Mouse (Mus musculus) testis, postnatal 10 days (tissue): ENCODE data around the gene Slfn8.
"Not testable (repeated sequence)": the region's sequence is repeated elsewhere in the genome, so short reads cannot be mapped to it uniquely, and the experiment has no call there.

Experiments used
- DNase-seq: peaks from one replicate; pipeline ENCODE4 v3.0.0; 2021; ENCODE audit warnings: low spot score

Slfn8 gene

DNA sequence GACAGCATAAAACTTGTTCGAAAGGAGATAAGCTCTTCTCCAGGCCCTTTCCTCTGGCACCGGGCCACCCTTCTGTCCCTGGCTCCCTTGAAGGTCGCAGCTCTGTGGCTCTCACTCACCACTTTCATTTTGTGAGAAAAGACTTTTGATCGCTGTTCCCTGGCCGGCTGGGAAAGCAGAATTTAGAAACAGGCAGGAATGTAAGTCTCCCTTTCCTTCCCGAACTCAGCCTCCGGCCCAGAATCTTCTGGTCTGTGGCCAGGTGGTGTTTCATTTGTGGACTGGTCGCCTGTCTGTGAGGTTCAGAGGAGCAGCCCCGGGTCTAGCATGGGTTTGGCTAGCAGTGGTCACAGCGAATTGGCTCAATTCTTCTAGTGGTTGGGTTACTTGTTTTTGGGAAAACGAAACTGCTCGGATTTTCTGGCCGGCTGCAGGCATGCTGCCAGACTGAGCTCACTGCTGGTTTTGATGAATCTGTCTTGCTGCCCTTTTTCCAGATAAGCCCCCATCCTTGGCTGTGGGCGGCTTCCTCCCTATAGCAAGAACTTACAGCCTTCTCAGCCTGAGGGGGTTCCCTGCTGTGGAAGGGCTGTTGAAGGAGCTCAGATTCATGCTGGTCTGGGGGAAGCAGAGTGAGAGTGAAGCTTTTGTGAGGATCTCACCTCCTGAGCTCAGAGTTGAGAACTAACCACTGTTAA is 29.0 kb downstream of the Slfn8 start, which contains the start of gene Slfn9:
Gene Slfn9, minus strand, starts transcription at position 362 of the 698 bp plus-strand sequence.
- DNase-seq: peak; percentile 76

DNA sequence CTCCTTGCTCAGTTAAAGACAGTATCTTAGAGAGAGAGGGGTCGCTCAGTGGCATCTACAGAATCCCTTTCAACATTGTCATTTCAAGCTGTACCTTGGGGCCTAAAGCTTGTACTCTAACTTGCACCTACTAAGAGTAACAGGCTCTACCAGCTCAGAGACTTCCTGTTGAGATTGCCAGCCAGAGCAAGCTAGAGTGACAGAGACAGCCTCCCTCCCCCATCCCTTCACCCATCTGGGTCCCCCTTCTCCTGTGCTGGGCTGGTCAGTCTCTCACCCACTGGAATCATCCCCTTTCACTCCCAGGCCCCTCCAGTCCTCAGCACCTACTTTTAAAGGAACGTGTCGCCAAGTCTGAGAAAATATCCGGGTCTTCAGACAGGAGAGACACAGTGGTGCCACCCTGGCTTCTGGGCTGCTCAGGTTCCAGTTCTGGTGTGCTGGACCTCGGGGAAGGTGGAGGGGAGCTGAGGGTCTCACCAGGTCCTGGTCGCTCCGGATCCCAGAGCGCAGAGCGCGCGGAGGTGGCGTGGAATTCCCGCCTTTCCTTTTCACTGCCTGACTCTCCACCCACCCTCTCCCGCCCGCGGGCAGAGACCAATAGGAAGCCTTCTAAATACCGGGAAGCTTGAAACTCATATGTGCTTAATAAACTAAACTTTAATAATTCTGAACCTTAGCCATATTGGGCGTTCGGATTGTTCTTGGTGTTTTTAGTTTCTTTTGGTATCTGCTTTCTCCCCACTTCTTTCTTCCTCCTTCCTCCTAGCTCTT is 29.8 kb downstream of the Slfn8 start:
- peak; percentile 51 for DNase-seq

DNA sequence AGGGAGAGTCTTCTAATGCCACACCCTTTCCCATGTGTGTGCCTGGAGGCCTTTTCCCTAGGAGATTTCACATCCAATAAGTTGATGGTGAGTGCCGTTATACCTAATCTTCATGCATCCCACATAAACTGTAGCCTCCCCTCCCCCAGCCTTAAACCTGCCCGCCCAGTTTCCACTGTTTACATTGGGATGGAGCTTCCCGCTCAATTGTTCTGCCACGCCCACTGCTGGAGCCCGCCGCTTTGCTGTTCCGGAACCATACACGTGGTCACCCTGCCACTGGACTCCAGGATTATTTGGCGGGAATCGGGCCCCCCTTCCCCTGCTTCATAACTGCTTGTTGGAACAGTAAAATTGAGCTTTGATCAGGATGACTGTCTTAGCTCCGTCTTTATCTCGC is 31.3 kb downstream of the Slfn8 start:
- DNase-seq: no peak

- no peak for DNase-seq
Measured at GRCm38 (mm10) chr11:82987621-82988020, 33.0 kb downstream of the Slfn8 start.

DNA sequence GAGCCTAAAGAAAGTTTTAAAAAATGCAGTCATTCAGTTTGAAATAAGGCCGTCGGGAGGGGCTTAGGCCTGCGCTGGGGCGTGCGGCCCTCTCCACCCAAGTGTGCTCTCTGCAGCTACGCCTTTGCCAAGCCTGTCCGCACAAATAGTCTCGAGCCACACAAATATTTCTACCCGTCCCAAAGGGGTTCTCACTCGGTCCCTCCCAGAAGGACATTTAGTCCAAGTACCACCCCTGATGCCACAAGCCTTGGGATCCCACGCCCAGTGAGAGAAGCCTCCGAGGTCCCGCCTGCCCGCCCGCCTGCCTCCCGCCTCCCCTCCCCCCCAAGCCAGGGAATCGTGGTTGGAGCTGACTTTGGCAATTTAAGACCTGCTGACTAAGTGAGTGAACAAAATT is 37.4 kb downstream of the Slfn8 start:
- no peak for DNase-seq

DNA sequence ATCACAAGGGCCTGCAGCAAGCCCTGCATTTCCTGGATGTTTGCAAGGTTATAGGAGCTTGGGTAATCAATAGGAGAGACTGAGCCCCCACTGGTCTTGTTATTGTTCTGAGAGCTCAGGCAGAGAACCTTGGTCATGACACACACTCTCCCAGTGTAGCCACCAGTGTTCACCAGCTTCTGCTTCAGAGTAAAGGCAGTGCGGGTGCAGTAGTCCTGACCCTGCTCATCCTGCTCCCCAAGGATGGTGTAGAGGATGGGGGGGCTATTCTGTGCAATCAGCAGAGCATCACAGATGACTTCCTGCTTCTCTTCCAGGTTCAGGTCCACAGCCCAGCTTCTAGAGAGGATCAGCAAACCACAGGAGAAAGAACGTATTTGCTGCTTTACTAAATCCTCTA is 38.2 kb downstream of the Slfn8 start:
- DNase-seq: not testable (repeated sequence)

DNA sequence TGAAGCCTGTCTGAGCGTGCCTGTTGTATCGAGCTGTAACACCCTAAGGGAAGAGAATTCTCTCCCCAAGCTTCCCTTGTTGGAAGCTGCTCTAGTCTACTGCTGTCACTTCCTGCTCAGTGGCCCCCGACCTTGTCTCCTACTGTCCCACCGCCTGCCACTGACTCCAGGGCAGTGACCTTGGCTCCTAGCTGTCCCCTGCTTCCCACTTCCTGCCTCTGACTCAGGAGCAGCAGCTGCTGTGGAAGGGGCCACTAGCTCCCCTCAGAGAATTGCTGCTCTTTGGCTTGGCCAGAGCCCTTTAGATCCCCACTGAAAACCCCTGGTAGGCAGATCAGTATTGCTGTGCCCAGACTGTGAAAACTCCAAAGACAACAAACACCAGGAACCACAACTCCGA is 46.7 kb downstream of the Slfn8 start:
- no peak for DNase-seq

GRCm38 (mm10) chr11:82971590-82971974 is 49.0 kb downstream of the Slfn8 start:
- no peak for DNase-seq

DNA sequence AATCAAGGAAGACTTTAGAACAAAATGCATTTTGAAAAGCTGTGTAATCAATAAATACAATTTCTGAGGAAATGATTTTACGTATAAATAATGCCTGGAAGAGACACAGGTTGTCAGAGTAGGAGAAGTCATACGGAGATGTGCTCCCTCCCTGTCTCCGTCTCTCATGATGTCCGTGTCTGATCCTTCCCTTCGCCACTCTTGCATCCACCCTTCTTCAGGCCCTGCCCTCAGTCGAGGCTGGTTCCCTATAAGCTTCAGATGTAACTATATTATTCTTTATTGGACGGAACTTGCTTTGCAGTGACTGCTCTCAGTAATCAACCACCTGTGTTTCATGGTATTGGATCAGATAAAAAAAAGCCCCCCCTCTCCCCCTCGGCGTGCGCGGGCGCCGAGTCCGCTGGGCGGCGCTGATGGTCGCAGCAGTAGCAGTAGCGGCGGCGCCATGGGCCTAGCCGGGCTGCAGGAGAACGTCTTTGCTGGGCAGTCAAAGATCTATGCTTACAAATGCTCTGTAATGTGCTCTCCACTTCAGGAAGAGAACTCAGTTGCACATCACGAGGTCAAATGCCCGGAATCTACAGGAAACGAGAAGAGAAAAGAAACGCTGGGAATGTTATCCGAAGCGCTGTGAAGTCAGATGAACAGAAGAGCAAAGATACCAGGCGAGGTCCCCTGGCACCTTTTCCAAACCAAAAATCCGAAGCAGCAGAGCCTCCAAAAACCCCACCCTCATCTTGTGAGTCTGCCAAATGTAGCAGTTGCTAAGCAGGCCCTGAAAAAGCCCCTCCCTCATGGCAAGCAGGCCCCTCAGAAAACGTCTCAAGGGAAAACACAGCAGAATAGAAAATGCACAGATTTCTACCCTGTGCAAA is 49.7 kb downstream of the Slfn8 start:
- peak; percentile 58 for DNase-seq

GRCm38 (mm10) chr11:82962215-82962614 is 58.4 kb downstream of the Slfn8 start:
- DNase-seq: no peak

DNA sequence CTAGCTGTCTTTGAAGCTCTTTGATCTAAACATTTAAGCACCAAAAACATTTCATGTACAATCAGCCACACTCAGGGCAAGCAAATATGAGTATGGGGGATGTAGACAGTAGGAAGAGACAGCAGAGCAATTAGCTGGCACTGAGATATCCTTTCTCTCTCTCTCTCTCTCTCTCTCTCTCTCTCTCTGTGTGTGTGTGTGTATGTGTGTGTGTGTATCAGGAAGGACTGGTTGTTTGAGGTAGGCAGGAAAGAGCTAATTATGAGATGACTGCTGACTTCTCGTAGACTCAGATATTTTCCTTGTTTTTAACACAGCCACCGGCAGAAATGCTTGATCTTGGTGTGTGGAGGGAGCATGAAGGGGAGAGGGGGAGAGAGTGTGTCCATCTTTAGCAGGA is 58.9 kb downstream of the Slfn8 start:
- no peak for DNase-seq

GRCm38 (mm10) chr11:82959613-82960012 is 61.0 kb downstream of the Slfn8 start:
- no peak for DNase-seq

DNA sequence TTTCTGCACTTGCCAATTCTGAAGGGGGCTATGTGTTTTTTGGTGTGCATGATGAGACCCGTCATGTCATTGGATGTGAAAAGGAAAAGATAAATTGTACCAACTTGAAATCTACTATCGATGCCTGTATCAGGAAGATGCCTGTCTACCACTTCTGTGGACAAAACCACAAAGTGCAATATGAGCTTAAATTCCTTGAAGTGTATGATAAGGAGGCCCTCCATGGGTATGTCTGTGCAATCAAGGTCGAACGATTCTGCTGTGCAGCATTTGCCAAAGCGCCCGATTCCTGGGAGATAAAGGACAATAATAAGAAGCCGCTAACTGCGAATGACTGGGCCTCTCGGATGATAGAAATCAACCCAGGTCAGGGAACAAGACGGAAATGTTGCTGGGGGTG is 63.7 kb downstream of the Slfn8 start:
- DNase-seq: no peak

DNA sequence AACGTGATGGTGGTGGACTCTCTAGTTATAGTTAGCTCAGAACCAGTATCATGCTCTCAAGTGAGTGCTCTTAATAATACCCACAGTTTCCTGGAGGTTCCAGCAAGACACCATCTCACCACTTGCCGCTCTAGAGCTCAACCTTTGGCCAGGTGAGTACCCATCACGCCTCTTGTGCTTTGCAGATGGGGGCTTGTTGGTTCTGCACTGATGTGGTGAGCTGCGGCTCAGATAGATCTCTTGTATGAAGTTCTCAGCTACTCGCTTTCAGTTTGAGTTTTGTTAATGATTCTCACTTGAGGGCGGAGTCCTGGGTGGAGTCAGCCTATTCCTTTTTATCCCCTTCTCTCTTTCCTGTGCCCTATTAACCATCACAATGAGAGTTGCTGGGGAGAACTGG is 66.0 kb downstream of the Slfn8 start:
- no peak for DNase-seq

DNA sequence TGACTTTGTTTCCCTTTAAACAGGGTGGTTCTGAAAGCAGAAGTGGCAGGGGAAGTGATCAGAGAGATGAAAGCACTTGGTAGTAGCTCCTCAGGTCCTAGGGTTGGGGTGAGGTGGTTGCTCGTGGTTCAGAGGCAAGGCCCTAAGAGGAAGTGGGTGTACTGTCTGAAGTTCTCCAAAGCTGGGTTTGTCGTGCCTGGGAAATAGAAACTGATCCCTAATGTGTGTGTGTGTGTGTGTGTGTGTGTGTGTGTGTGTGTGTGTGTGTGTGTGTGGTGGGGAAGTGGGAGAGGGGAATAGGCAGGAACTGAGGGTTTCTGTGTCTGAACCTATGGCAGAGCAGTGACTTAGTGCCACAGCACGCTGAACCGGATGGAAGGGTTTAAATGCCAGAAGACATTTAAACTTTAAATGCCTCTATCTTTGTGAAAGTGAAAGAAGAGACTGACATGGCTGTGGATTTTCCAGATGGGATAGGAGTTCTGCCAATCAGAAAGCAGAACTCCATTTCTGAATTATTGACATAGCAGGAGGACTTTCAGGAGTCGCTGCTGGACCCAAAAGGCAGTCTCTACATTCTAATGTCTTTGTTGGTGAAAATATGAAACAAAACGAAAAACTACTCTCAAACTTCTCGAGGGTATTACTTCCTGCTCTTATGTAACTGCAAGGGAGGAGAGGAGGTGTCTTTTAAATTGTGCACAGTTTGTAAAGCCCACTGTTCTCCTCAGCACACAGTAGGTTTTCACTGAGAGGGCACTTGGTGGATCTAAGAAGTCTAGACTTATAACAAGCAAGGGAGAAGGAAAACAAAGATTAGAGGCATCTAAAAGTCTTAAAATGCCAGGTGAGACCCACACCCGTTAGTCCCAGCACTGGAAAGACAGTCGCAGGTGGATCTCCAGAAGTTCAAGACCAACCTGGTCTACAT is 67.7 kb downstream of the Slfn8 start:
- DNase-seq: no peak
